Mouse (Mus musculus) retina, embryonic 14.5 days (tissue): Measurements from ENCODE around the gene Fbxl17.

Experiments used
- DNase-seq: peaks from one replicate; pipeline ENCODE4 v3.0.0-alpha.2; 2015; ENCODE audit warnings: low spot score

Gene Fbxl17

GRCm38 (mm10) chr17:63165847-63166246 lies 334.0 kb downstream of the Fbxl17 start:
- DNase-seq, result no peak

GRCm38 (mm10) chr17:63164289-63164688 lies 335.5 kb downstream of the Fbxl17 start:
- no peak for DNase-seq

GRCm38 (mm10) chr17:63161953-63162352 lies 337.9 kb downstream of the Fbxl17 start:
- DNase-seq, result peak; percentile 65

GRCm38 (mm10) chr17:63159196-63159595 lies 340.6 kb downstream of the Fbxl17 start:
- DNase-seq, result peak; percentile 43

- peak; percentile 40 for DNase-seq
Measured at GRCm38 (mm10) chr17:63158436-63158835, 341.4 kb downstream of the Fbxl17 start.

- DNase-seq, result peak; percentile 66
Measured at GRCm38 (mm10) chr17:63157906-63158305, 341.9 kb downstream of the Fbxl17 start.

DNA sequence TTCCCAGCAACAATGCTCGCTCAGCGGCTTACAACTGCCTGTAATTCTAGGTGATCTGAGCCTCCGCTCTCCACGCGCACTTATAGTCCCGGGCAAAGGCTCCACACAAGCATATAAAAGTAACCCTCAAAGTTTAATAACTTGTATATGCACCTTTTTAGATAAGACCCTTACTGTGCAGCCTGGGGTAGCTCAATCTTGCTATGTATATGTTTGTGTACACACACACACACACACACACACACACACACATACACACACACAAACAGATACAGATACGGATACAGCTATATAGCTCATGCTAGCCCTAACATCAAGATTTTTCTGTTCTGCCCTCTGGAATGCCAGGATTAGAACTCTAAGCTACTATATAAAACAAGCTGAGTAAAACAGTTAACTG lies 342.8 kb downstream of the Fbxl17 start:
- no peak for DNase-seq

DNA sequence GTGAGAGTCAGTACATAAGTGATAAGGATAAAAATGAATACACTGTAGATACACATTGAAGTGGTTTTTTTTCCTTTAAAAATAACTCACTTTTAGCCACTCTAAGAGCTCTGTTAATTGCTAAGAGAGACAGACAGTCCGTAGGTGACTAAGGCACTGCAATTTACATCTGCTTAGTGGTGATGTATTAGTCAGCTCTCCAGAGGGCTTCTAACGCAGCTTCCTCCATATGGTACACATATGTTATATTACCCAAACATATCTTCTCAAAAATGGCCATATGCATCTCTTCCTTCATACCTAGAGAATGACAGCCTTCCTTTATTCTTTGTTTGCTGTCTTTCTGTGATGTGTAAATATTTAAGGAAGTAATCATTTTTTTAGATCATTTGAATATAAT lies 353.3 kb downstream of the Fbxl17 start:
- DNase-seq, result no peak

- DNase-seq, result peak; percentile 55
Measured at GRCm38 (mm10) chr17:63145751-63146491, 353.9 kb downstream of the Fbxl17 start.

DNA sequence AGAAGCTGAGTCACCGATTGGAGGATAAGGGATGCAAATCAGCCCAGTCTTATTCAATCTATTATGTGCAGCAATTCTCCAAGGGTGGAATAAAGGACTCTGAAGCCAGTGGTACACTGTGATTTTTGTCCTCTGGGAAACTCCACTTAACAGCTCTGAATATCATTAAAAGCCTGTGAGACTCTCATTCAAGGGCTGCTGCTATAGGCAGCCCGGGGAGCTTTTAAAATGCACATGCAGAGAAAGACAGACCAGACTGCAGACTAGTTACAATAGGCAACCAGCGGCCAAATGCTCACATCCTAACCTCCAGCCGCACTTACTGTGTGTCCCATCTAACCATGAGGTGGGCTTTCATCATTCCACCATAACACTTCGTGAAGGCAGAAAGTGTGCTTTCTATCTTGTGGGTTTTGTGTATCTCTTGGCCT lies 354.5 kb downstream of the Fbxl17 start:
- DNase-seq, result peak; percentile 32

DNA sequence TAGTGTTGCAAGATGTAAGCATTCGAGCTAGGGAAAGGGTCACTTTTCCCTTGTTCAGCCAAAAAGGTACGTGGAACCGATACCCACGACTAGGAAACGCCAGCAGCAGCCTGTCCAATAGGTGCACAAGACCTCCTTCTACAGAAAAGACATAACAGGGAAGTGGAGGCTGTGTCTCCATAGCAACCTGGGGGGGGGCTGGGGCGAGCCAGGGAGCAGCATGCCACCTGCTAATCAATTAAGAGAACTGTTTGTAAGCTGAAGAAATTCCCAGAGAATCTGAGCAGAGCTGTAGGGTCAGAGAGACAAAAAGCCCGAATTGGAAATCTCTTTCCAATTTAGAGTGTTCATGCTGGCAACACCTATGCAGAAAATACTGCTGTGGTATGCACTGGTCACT lies 356.0 kb downstream of the Fbxl17 start:
- no peak for DNase-seq

DNA sequence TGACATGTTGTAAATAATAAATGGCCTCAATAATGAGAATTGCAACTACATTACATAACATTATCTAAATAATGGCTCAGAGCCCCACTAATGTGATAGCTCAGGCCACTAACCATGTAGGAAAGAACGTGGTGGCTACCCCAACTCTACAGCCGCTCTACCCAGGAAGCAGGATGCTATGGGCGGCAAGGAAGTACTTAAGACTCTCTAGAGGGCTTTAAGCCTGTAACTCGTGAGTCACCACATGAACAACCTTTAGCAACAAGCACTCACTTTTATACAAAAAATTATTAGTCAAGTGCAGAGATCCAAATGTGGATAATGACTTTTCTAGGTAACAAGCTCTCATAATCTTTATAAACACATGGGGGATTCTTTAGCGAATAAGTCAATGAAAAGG lies 365.0 kb downstream of the Fbxl17 start:
- no peak for DNase-seq

DNA sequence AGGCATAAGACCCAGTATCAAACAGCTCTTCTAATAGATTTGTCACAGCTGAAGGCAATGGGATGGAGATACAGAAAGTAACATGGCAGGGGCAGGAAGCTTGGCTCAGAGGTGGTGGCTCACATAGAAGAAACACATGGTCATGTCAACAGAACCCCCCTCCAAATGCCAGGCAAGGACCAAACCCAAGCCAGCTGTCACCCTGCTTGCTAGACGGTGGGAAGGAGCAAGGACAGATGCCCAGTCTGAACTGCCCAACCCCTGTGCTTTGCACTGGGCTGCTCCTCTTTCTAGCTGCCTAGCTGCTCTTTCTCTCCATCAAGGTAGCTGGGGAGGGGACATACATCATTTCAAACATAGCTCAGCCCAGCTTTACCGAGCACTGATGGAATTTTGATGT lies 377.4 kb downstream of the Fbxl17 start:
- no peak for DNase-seq

DNA sequence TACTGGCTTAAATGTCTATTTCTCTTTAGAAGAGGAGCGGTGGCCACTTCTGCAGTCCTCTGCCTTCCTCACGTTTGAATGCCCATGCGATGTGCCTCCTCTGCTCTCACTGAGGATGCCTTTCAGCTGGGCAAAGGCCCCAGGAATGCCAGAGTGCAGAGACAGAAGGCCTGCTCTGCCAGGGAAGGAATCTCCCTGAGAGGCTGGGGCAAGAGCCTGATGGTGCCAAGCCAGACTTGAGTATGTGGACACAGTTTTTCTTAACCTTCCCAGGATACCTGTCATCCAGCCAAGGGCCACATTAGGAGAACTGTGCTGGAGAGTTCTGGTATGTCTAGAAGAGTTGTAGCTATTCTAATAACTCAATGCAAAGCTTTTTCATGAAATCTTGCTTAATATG lies 380.1 kb downstream of the Fbxl17 start:
- DNase-seq, result no peak

- no peak for DNase-seq
Measured at GRCm38 (mm10) chr17:63119077-63119476, 380.7 kb downstream of the Fbxl17 start.

DNA sequence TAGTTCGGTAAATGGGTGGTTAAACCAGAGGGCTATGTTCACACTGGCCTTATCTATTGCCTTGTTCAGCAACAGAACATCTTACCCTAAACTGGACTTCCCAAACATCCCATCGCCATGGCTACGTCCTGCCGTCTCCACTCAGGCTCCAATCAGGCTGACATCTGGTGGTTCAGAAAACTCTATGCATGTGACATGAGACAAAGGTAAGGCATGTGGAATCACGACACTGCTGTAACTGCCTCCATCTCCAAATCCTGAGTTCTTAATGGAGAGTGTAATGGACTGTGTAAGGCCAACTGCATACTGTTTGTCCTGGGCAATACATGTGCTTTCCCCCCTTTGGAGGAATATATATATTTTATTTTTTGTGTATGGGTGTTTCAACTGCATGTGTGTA lies 382.7 kb downstream of the Fbxl17 start:
- peak; percentile 18 for DNase-seq

- no peak for DNase-seq
Measured at GRCm38 (mm10) chr17:63114399-63115085, 385.3 kb downstream of the Fbxl17 start.

GRCm38 (mm10) chr17:63112826-63113225 lies 387.0 kb downstream of the Fbxl17 start:
- no peak for DNase-seq

DNA sequence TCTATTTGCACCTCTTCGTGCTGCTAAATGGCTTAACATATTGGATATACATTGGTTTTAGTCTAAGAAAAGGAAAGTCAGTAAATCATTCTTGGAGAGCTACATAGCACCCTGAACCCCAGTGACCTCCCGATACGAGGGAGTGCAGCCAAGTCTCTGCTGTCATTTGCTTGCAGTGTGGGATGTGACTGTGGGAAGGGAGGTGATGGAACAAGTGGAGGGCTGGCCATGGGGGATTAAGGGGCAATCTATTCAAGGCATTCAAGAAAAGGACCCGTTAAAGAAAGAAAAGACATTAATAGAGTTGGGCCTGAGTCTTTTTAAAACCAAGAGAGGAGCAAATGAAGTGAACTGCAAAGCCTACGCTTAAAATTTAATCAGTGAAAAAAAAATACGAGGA lies 388.8 kb downstream of the Fbxl17 start:
- DNase-seq, result no peak

- peak; percentile 11 for DNase-seq
Measured at GRCm38 (mm10) chr17:63110211-63110755, 389.5 kb downstream of the Fbxl17 start.

GRCm38 (mm10) chr17:63108035-63108434 lies 391.8 kb downstream of the Fbxl17 start:
- DNase-seq, result peak; percentile 58

DNA sequence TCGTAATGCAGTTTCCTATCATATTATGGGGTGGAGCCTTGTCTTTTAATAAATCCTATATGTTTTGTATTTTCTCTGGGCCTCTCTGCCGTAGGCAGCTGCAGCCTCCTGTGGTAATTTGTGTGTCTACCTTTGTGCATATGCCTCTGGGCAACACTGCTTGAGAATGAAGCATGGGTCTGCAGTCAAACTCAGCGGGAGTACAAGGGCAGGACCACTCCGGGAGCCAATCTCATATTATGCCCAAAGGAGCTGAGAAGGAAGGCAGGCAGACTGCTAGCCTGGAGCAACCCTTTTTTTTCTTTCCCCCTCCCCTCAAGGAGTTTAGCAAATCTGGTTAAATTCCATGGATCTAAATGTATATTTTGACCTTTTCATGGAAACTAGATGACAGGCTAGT lies 392.3 kb downstream of the Fbxl17 start:
- no peak for DNase-seq

- no peak for DNase-seq
Measured at GRCm38 (mm10) chr17:63095553-63095952, 404.3 kb downstream of the Fbxl17 start.
